Mouse (Mus musculus) c-Kit-positive CD71-negative TER-119-negative erythroid progenitor cells, embryonic 14.5 days (primary cell): ENCODE measurements around the gene Kdm7a.

Source experiments
- DNase-seq: peaks from one replicate; pipeline ENCODE4 v3.0.0-alpha.2; 2013; ENCODE audit warnings: low read depth

The Kdm7a gene

DNA sequence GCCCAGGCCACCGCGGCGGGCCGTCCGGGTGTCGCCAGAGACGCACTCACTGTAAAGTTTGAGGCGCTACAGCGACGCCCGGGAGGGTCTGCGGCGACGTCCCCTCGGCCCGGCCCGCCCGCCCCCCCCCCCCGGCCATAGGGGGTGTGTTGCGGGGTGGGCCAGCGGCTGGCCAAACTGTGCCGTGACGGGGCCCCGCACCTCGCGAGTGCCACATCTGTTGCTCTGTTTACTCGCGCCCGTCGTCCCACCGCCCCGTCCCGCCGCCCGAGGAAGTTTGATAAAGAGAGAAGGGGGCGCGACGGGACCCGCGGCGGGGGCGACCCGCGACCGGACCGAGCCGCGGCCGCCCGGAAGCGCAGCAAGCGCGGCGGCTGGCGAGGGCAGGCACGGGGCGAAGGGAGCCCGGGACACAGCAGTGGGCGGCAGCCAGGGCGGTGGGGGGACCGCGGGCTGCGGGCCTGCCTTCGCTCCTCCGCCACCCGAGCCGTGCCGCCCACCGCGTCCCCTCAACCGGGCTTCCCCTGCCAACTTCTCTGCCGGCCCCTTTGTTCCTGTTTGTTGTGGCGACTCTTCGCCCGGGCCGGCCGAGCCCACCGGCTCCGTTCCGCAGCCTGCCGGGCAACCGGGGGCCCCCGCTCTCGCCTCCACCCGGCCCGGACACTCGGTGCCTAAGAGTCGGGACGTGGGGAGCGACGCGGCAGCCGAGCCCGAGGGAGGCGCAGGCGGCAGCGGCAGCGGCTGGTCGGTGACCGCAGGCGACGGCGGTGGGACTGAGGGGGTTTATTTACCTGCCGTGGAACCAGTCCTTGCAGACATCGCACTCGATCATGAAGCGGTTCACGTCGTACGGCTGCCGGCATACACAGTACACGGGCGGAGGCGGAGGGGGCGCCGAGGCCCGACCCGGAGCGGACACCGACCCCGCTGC is 674 bp downstream of the Kdm7a start:
- DNase-seq = no peak

GRCm38 (mm10) chr6:39205064-39205649 is 1.4 kb downstream of the Kdm7a start:
- peak; percentile 73 for DNase-seq

DNA sequence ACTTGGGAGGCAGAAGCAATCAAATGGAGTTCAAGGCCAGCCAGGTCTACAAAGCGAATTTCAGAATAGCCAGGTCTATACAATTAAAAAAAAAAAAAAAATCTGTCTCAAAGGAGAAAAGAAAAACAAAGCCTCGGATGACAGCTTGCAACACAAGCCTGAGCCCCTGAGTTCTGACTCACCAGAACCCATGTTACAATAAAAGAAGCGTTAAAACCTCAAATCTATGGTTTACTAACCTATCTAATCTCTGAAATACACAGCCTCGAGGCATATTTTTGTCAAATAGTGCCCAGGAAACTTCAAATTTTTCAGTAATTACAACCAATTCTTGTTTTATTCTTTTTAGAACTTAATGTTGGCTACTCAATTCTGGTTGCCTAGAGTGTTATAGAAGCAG is 2.1 kb downstream of the Kdm7a start:
- DNase-seq = no peak

GRCm38 (mm10) chr6:39203236-39203635 is 3.4 kb downstream of the Kdm7a start:
- DNase-seq = peak; percentile 24

DNA sequence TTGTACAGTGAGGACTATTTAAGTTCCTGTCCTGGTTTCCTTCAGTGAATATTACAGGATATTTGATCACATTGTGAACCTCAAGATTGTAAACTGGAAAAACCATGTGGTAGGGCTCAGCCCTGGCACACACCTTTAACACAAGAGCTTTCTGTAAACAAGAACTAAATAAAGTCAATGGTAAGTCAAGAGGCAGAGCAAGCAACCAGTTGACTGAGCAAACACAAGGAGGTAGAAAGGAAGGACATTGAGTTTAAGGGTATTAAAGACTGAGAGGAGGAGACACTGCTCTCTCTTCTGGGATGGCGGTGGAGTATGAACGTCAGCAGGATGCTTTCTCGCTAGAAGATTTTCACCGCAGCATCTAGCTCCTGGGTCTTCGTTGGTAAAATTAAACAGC is 13.6 kb downstream of the Kdm7a start:
- DNase-seq = no peak

DNA sequence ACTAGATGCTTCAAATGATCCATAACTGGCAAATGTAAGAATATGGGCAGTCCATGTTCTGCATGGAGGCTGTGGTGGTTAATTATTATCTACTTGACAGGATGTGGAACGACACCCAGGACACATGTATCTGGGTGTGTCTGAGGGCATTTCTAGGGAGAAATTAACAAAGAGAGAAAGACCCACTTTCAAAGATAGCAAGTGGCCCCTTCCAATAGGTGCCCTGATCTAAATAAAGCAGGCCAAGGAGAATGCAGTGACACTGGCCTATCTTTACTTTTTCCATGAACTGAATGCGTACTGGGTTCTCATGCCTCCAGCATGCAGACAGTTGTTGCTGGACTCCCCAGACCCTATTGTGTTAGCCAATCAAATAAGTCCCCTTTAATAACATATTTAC is 15.1 kb downstream of the Kdm7a start:
- DNase-seq = no peak

GRCm38 (mm10) chr6:39187227-39187626 is 19.4 kb downstream of the Kdm7a start:
- DNase-seq = peak; percentile 25

GRCm38 (mm10) chr6:39169089-39169488 is 37.5 kb downstream of the Kdm7a start:
- no peak for DNase-seq

- DNase-seq = no peak
These were observed 41.7 kb downstream of the Kdm7a start for GRCm38 (mm10) chr6:39164891-39165290.

GRCm38 (mm10) chr6:39161975-39162374 is 44.6 kb downstream of the Kdm7a start:
- no peak for DNase-seq

DNA sequence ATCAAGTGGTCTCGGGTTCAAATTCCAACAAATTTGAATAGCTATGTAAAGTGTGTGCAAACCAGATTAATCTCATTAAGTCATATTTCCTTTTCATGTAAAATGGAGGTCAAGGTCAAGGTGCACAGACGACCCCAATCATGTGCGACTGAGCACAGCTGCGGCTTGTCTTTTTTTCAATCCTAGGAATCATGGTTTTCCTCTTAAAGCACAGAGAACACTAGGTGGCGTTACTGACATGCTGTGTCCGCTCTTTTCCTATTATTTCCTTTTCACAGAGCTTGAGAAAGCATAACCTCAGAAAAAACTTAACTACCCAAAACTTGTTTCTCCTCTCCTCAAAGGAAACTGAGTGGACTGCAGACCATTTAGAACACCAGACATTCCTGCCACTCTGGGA is 60.5 kb downstream of the Kdm7a start:
- DNase-seq = no peak

- no peak for DNase-seq
These were observed 74.0 kb downstream of the Kdm7a start for GRCm38 (mm10) chr6:39132556-39132955.

- DNase-seq = no peak
These were observed 75.1 kb downstream of the Kdm7a start for GRCm38 (mm10) chr6:39131480-39131879.

GRCm38 (mm10) chr6:39124719-39125118 is 81.9 kb downstream of the Kdm7a start:
- DNase-seq = no peak

- no peak for DNase-seq
These were observed 85.9 kb downstream of the Kdm7a start for GRCm38 (mm10) chr6:39120685-39121084.

DNA sequence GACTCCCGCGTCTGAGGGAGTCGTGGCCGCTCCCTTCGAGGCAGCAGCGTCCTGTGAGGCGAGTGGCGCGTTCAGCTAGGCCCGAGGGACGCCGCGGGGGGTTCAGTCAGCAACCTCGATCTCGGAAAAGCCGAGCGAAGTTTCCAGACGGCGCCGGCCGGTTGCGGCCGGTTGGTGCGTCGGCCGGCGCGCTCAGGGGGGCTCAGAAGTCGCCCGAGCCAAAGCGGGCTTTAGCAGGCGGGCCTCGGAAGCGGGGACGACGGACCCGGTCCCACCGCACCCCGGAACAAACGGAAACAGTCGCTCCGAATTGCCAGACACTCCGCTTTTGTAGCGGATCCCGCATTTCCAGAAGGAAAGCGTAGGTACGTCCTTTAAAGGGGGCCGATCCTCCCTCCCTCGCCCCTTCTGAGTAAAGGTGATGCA is 88.1 kb downstream of the Kdm7a start:
- DNase-seq = peak; percentile 8

DNA sequence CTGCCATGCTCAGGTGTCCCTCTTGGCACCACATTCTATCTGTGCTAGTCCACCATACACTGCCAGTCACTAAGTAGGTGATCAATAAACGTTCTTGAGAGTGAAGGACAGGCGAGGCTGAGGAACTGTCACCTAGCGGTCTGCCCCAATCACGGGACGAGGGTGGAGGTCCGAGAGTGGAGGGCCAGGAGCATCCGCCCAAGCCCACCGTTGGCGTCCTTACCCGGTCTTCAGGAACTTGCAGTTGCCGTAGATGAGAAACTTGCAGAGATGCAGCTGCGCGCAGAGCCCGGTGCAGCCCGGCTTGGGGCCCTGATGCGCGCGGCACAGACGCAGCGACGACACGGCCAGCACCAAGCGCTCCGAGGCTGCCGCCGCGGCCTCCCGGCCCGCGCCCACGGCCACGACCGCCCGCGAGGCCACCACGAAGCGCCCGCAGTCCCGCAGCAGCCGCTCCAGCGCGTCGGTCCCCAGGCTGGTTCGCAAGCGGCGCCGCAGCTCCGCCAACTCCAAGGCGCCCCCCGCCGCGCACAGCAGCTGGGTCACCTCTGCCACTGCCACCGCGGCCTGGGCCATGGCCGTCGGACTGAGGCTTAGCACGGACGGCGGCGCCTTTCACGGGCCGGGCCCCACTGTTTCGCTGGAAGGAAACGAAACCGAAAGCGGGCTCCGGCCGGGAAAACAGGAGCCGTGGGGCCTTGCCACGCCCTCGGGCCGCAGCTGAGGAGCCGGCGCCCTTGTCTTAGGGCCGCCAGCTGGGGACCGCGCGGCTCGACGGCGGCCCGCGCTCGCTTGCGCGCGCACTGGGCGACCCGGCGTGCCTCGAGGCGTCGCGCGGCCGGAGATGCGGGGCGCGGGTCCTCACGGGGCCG is 88.8 kb downstream of the Kdm7a start, which contains the start of gene Parp12:
Gene Parp12 (minus strand): TSS at position 766 of the 872 bp plus-strand sequence.
- peak; percentile 45 for DNase-seq

GRCm38 (mm10) chr6:39115438-39115837 is 91.2 kb downstream of the Kdm7a start:
- DNase-seq = no peak

DNA sequence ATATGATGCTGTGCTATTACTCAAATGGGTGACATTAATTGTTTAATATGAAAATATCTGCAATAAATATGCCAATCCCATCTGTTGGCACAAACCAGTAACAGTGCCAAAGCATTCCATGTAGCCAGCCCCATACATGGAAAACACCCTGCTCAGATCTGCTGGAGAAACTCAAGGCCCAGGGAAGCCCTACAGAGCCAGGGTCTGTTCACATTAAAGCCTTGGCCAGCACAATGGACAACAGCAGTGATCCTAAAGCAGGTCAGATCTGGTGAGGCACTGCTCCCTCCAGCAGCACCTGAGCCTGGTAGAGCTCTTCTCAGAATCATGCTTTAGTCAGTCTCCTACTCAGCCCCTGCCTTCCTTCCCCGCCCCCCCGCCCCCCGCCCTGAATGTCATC is 93.4 kb downstream of the Kdm7a start:
- no peak for DNase-seq

DNA sequence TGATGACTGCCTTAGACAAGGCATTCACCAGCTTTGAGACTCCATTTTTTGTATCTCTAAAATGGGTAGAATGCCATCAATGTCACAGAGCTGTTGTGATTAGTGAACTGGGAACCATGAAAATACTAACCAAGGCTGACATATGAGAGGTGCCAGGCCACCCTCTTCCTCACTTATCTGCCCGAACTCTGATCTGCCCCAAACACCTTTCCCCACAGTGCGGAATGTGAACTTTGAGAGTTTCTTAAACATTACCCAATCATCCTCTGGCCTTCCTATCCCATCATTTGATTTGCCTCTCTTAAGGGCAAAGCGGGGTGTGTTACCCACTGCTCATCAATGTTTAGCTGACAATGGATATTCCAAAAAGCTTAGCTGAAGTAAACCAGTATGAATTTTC is 93.9 kb downstream of the Kdm7a start:
- DNase-seq = no peak

GRCm38 (mm10) chr6:39106812-39107211 is 99.8 kb downstream of the Kdm7a start:
- peak; percentile 14 for DNase-seq

DNA sequence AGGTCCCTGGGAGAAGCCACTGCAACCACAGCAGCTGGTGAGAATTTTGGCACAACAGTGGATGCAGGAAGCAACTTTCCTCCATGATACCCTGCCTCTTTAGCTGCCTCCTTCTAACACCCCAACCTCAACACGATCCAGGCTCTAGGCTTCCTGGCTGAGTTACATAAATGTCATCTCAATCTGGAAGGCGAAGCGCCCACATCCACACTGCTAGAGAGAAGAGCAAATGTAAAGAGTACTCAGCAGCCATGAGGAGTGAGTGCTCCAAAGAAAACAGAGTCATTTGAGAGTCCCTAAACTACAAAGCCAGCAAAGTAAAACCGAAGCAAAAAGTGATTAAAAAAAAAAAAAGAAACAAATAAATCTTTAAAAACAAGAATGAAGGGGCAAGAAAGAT is 102.0 kb downstream of the Kdm7a start:
- DNase-seq = no peak
